Mouse (Mus musculus): ENCODE results near the gene Tpra1.

Gene Tpra1

DNA sequence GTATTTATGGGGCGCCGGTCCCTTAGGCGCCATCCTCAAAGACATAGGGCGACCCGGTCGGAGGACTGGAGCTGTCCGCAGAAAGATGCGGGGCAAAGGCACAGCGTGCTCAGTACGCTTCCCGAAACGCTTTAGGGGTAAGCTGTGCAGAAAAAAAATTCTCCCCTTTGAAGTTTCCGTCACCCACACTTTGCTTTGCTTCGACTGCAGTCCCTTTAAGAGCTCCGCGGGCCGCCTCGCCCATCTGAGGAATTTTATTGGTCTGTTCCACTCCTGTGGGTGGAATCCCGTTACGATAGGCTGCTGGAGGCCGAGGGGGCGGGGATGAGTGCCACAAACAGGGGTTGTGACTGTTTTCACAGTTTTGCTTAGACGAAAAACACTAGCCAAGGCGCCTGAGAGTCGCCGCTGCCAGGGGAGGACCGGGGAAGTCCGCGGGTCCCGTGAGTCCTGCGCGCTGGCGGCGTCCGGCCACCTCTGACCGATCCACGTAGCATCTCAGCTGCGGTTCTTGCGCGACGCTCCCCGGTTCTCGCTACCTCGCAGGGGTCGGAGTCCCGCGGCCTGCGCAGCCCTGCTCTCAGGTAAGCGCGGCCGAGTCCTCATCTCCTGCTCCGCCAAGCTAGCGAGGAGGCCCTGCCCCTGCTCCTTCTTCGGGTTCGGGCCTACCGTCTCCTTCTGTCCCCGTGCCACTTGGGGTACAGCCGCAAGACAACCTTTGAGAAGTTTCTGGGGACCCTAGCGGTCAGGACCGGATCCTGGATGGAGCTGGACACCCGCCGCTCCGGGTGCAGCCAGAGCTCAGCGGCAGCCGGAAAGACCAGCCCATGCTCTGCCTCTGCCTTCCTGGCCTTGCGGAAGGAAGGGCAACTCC lies at the start of gene Tpra1:
Gene Tpra1, plus strand, starts transcription at position 305 of the 874 bp plus-strand sequence.
- DNase-seq = peak; percentile 97

DNA sequence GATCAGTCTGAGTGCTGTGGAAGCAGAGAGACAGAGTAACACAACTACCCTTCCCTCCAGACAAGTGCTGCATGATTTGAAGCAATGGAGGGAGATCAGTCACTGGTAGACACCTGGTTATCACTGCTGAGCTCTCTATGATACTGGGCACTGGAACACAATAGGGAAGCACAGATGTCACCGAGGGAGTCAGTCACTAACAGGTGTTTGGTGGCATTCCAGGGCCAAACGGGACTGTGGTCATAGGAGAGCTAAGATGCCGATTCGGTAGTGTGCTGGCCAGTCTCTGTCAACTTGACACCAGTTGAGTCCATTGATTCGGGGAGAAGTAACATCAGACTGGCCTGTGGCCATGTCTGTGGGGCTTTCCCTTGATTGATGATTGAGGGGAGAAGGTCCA lies 47.5 kb upstream of the Tpra1 start:
- DNase-seq = no peak

DNA sequence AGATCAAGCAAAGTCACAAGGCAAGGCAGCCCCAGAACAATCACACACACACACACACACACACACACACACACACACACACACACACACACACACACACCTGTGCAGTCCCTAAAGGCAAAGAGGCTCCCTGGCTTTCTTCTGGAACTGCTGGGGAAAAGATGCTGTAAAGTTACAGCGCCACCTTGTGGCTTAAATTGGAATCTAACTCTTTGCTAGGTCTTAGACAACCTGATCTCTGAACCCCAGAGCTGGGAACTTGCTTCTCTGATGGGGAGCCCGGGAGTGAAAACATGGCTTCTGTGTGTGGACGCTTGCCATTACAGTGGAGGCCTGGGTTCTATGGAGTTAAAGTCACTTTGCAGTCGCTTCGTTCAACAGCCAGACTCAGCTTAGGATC lies 46.4 kb upstream of the Tpra1 start:
- DNase-seq = peak; percentile 86

DNA sequence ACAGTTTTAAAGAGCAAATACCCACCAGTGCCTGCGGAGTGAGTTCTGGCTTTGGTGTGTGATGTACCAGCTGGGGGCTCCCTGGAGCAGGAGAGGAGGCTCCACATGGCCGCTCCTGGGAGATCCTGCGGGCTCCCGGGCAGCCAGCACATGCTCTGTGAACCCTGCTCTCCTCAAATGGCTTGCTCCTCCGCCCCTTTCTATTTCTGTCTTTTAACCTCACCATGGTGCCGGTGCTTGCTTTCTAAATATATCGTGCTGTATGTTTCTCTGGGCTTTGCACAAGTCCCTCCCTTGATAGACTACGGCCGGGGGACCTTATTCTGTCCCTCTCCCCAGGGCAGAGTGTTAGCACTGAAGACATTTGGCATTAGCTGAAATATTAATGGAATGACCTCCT lies 44.8 kb upstream of the Tpra1 start:
- no peak for DNase-seq

DNA sequence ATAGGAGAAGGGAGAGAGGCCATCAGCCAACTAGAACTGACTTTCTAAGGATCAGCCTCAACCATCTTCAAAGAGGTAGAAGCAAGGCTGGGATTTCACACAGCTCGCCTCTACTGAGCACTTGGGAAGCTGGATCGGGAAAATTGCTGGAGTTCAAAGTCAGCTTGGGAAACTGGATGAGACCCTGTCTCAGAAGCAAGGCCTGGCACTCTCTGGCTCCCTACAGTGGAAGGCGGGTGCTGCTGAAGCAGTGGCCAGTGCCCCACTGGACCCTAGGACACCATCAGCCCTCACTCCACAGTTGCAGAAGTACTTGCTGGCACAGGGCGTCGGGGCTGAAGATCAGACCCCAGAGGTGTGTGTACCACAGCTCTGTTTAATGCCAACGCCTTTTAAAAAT lies 44.2 kb upstream of the Tpra1 start:
- DNase-seq = no peak

DNA sequence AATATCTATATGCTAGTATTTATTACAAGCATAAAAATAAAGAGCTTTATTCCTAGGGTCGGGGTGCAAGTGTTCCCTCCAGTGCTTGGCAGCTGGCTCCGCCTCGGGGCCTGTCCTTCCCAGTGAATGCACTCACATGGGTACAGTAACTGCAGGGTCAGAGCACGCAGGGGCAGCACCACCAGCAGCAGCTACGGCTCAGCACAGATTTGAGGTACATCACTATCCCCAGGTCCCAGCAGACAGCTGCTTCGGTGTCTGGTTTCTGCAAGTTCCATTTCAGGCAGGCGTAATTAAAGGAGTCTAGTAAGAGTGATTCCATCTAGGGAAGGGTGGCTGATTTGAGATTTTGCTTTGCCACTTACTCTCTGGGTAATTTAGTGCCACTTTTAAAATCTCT lies 43.7 kb upstream of the Tpra1 start:
- no peak for DNase-seq

DNA sequence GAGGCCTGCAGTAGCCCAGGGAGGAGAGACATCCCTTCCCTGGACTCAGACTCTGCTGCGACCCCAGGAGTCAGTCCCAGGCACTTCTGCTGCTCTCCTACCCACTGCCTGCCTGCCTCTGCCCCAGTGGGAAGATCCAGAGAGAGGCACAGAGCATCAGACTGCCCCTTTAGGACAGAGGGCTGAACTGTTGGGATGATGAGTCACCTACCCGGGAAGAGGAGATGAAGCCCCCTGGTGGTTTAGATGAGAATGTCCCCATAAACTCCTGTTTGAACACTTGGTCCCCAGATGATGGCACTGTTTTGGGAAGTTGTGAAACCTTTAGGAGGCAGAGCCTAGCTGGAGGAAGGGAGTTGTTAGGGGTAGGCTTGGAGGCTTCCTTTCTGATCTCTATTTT lies 41.1 kb upstream of the Tpra1 start:
- DNase-seq = peak; percentile 67

DNA sequence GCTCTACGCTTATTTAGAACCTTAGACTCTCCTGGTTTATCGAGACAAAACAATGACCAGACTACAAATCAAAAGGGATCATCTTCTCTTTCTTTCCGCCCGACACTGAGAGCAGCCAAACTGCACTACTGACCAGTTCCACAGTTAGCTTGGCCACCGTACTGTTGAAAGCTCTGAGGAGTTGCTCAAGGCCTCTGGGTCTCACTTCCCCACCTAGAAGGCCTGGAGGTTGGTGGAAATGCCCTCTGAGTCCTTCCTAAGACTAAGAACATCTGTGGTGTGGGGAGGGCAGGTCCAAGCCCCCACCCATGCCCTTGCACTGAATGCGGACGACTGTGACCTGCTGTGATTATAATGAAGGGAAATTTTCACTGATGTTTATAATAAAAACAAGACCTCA lies 36.3 kb upstream of the Tpra1 start:
- DNase-seq = no peak

DNA sequence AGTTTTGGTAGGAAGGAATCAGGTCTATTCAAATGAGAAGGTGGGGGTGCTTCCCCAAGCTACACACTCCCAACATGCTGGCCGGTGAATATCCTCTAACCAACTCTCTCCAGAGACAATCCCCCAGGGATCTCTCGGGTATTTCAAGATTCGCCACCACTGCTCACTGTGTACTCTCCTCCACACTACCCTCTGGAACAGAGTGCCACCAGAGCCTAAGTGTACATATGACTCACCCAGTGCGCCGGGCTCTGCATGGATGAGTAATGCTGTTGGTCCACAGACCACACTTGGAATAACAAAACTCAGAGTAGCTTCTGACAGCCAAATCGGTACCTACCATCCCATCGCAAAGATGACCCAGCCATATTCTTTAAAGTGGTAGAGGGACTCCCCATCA lies 32.6 kb upstream of the Tpra1 start:
- DNase-seq = no peak

DNA sequence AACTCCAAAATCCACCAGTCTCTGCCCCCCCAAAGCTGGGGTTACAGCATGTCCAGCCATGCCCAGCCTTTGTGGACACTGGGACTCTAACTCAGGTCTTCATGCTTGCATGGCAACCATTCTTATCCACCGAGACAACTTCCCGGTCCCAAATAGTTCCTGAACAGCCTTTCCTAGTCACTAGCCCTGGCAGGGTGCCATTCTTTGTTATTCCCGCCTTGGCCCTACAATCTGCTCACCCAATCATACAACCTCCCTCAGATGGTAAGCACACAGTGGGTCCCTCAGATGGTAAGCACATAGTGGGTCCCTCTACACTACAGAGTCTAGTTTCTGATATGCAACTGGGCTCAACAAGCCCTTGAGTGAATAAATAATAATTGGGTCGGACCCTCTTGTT lies 31.5 kb upstream of the Tpra1 start:
- no peak for DNase-seq

DNA sequence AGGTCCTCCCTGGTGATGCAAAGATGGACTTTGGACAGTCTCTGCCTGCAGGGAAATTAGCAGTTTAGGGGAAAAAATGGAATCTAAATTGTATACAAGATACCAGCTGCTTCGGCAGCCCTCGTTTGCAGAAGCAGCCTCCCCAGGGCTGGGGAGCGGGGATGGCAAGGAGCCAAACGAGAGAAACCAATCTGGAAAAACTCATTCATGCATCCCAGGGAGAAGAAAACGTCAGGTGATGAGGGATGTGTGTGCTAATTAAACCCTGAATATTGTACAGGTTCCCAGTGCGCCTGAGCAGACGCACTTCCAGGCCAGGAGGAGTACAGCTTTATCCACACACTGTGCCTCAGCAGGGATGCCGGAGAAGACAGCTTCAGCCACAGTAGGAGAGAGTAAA lies 30.5 kb upstream of the Tpra1 start:
- no peak for DNase-seq

DNA sequence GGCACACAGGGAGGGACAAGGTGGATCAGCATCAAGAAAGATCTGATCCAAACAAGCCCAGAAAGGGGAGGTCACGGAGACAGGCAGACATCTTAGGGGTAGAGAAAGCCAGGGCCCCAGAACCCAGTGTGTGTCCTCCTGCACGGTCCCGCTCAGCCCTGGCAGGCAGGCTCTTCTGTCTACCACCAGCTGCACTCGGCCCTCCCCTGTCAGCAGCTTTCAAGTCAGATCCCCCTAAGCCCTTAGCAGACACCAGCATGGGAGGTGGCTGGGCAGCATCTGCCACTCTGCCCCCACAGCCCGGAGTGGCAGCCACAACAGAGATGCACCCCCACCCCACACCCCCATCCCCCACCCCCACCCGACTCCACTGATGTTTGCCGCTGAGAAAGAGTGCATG lies 29.2 kb upstream of the Tpra1 start:
- no peak for DNase-seq

DNA sequence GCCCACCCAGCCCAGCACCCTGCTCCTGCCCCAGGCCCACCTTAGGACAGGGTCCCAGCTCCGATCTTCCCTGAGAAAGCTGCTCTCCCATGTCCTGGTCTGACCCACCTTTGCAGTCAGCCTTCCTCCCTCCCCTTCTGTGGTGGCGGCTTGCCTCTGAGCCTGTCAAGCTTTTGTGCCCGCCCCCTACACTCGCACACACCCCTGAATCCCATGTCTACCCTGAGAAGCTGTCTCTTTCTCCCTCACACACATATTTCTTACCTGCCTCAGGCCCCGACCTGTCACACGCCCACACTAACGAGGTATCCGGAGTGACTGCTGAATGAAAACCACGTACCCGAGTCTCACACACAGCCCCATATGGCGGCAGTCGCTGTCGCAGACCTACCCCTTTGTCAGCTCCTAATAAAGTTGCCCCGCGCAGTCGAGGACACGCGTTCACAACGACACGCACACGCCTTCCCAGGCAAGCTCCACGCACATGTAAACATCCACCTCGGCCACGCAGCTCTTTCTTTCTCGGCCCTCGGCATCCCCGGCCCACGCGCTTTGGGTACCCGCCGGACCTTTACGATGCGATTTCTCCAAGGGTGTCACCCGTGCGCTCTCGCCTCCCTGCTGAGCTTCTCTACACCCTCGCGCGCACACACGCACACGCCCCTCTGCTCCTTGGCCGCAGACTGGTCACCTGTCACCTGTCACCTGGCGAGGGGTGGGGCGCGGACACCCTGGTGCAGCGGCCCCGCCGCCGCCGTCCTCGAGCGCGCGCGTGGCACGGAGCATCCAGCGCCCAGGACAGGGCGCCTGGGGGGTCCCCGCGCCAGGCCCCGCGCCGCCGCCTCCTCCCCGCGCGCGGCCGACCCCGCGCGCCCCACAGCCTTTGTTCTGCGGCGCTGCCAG lies 27.8 kb upstream of the Tpra1 start:
- DNase-seq = peak; percentile 51

DNA sequence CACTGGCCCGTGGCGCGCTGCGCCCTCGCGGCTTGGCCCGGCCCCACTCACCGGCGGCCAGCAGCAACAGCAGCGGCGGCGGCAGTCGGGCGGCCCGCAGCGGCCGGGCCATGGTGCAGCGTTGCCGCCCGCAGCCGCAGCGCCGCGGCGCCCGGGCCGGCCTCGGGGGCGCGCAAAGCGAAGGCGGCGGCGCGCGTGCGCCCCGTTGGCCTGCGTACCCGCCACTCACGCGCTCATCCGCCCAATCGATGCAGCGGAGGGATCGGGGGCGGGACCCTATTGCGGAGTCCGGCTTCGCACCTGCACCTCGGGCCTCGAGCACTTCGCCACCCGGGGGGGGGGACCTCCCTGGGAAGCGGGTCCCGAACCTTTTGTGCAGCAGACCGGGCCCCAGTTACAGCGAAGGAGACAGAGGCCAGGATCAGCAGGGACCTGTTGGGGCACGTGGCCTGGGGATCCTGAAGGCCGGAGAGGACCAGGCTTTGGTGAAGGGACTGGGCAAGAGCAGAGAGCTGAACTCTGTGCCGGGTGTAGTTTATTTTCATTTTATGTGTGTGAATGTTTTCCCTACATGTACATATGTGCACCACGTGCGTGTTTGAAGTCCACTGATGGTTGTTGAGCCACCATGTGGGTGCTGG lies 27.1 kb upstream of the Tpra1 start, which contains the start of gene Podxl2:
Gene Podxl2, minus strand, starts transcription at position 177 of the 641 bp plus-strand sequence.
- DNase-seq = peak; percentile 93

DNA sequence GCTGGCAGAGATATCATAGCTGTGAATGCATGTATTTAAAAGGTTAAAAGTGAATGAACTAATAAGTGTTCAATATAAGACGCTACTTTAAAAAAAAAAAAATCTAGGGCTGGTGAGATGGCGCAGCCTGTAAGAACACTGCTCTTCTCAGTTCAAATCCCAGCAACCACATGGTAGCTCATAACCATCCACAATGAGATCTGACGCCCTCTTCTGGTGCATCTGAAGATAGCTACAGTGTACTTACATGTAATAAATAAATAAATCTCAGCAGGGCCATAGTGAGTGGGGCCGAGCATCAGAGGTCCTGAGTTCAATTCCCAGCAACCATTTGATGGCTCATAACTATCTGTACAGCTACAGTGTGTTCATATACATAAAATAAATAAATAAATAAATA lies 22.6 kb upstream of the Tpra1 start:
- DNase-seq = no peak

DNA sequence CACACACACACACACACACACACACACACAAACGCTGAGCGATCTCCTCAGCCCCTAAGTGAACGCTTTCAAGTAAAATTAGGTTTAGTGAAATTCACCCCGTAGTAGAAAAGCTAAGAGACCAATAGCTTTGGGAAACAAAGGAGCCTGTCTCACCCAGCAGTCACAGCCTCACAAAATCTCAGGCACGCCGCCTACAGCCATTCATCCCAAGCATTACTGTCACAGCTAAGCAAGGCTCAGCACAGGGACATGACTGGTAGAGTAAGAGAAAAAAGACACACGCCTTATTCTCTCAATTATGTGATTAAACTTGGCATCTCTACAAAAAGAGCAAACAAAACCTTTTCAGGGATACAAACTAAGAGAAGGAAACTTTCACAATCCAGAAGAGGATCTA lies 20.7 kb upstream of the Tpra1 start:
- no peak for DNase-seq

DNA sequence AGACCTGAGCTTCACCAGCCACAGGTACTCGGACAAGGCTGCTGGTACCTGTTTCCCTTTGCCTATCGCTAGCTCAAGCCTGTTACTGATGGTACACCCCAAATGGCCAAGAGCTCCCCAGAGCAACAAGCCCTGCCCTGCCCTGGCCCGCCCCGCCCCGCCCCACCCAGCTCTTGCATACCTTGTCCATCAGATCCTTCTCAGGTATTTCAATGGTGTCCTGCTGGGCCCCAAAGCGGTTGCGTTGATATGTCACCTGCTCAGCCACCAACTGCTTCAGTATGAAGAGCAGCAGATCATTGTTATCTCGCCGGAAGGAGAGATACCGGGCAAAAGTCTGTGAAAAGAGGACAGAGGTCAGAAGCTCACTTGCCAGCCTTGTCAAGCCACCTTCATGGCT lies 17.9 kb upstream of the Tpra1 start:
- no peak for DNase-seq

DNA sequence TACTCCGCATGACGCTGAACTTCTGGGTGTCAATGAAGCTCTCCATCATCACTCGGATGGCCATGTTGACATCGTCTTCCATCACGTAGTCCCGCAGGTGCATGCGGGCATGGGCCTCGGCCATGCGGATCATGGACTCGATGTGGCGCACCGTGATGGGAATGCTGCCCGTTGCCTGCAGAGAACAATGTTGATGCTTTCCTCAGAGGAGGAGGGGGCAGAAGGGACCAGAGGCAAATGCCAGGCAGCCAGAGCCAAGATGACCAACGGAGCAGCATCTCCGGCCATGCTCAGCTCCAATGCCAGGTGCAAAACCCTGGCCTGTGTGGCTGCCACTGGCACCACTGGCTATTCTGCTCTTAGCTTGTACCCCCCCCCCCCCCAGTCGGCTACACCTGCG lies 17.4 kb upstream of the Tpra1 start:
- no peak for DNase-seq

DNA sequence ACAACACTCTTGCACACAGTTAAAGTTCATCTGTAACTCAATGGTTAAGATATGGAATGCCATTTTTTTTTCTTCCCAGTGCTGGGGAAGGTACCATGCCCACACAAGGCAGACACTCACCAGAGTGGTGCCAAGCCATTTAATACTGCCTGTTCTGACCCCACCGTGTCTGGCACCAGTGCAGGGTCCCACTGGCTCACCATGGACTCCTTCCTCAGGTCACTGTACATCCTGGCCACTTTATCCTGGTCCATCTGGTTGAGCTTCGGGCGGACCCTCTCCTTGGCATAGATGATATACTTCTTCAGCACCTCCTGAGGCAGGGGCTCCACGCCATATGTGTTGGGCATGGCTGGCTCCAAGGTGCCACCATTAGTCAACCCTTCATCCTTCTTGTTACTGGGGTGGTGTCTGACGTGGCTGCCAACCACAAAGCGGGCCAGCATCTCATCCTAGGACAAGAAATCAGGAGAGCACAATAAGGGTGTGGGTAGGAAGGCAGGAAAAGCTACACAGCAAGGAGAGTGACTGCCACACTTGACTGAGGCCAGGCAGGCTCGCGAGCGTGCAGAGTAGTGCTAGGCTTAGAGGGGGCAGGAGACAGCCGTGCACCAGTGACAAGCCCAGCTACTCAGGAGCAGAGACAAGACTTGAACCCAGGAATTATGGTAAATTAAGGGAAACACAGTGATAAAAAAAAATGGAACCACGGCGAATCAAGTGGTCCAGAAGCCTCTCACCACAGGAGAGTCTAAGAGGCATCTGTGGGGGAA lies 16.2 kb upstream of the Tpra1 start:
- no peak for DNase-seq

DNA sequence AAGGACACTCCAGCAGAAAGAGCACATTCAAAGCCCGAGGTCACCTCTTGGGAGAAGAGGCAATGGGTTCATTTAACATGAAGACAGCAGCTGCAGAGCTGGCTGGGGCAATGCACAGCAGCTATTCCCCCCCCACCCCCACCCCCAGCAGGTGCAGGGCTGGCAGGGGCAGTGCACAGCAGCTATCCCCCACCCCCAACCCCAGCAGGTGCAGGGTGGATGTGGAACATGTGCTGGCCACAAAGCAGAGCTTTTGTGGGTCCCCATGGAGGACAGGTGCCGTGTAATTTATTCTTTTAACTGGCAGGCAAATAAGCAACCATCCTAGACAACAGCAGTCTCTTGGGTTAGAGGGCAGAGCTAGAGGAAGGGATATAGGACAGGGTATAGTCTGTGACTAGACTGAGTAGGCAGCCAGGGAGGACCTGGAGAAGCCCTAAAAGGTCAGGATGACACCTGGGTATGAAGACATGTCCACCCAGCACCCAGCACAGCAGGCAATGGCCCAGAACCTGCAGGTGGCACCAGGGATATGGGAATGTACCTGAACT lies 15.6 kb upstream of the Tpra1 start:
- no peak for DNase-seq

DNA sequence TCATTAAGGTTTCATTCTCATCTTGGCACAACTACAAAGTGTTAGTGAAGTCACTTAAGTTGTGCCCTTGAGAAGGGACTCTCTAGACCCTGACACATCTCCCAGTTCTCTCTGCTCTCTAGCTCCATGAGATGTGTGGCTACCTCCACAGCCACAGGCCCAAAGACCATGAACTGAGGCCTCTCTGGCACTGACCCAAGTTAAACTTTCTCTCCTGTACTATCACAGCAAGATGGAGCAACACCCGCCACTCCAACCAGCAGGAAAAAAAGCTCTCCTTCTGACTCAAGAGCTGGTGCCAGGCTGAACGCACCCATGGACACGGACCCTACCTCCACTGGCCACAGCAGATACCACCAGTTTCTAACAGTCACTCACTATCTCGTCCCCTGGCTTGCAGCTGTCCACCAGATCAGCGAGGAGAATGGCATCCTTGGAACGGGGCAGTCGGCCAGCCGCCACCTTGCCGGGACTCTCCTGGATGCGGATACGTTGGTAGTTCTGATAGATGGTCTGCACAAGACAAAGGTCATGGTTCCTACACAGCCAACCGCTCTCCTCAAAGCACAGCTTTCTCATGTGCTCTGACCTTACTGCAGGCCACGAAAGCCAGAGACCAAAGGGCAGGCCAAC lies 12.5 kb upstream of the Tpra1 start:
- DNase-seq = no peak

DNA sequence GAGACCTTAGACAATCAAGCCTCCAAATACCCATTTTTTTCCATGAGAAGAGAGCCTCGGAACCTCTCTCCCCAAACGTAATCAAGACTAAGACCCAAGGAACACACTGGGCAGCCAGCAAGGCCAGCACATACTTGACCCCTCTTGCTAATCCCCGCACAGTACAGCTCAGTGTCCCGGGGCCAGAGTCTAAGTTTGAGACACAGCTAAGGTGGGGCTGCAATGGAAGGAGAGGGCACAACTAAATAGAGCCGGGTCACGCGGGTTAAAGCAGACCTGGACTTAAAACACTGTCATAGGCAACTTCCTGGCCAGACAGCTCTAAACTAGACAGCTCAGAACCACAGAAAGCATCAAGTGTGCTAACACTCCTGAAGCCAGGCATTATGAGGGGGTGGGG lies 11.2 kb upstream of the Tpra1 start:
- DNase-seq = no peak

All from embryo, embryonic 11 days (tissue).